Mouse (Mus musculus) embryonic fibroblast, embryonic 13.5 days (primary cell): Measurements from ENCODE around the gene Nfib. TPM values are rescaled to one million over a fixed set of nuclear protein-coding genes. Genes with fewer than 3 reads are reported as not detected.
A peak's percentile ranks its signal among the peaks of the same experiment; 100 is the strongest.

Experiments used
- H3K27ac ChIP-seq: 2 replicates; pipeline ENCODE4 v1.5.1; 2012; ENCODE audit warnings: low read length, control low read depth, inconsistent platforms; ENCODE audit not compliant: insufficient read depth
- H3K4me1 ChIP-seq: 2 replicates; pipeline ENCODE4 v1.6.1; 2011; ENCODE audit warnings: low read length; ENCODE audit not compliant: control insufficient read depth, insufficient read depth
- H3K4me3 ChIP-seq: 2 replicates; pipeline ENCODE4 v1.5.1; 2011; ENCODE audit warnings: mild to moderate bottlenecking, control low read depth, low read length; ENCODE audit not compliant: insufficient read depth
- CTCF ChIP-seq: IDR thresholded peaks from 2 replicates; pipeline ENCODE4 v1.5.1; 2011; ENCODE audit warnings: mild to moderate bottlenecking, control low read depth, low read length, moderate library complexity, borderline replicate concordance; ENCODE audit not compliant: insufficient read depth
- POLR2A ChIP-seq: IDR thresholded peaks from 2 replicates; pipeline ENCODE4 v1.6.1; 2011; ENCODE audit warnings: low read depth, mild to moderate bottlenecking, control low read depth, low read length, moderate library complexity
- polyA plus RNA-seq: library from polyadenylated mRNA; stranded (reverse); fragments of >200 nt; gene quantifications from 2 replicates; pipeline ENCODE4 v1.2.4, GENCODE M21; 2011; ENCODE audit warnings: low read depth; ENCODE audit not compliant: missing spikeins, insufficient read length

The Nfib gene
- polyA plus RNA-seq, 1 experiment = 69.5 TPM

DNA sequence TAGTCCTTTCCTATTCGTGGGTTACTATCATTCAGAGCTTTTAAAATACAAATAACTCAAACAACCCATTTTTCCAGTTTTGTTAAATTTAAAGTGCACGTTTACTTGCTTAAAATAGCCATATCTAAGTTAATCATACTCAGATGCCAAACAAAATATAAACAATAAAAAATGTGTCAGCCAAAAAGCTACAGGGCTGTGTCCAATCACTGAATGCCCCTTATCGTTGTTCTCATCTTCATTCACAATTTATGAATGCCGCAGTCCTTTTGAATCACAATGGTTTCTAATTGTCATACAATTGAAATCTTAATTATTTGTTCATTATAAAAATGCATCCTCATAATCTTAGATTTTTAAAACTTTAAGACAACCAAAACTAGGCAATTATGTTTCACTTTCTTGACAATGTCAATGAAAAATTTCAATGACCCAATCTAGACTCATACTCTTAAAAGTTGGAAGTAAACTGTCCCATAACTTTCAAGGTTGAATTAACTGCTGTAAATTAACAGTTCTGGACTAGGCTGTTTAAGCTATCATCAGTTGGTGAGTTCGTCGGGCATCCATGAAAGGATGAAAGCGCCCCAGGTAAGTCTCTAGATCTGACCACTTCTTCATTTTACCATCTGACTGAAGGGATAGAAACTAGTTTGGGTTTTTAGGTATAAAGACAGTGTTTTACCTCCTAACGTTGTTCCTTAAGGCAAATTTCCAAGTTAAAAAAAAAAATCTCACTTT lies 202.1 kb downstream of the Nfib start:
- peaks cover 5% of the 10 kb centered on the region; the same call in 1 of the 2 replicates for H3K4me1 ChIP-seq
- peak overlapping the region; percentile 96 for H3K4me3 ChIP-seq
- H3K27ac ChIP-seq = 0 out of 2 replicates have a peak overlapping the region, but pooled peaks have one; percentile 87
- TF ChIP-seq CTCF = no peak
- TF ChIP-seq POLR2A = no peak

DNA sequence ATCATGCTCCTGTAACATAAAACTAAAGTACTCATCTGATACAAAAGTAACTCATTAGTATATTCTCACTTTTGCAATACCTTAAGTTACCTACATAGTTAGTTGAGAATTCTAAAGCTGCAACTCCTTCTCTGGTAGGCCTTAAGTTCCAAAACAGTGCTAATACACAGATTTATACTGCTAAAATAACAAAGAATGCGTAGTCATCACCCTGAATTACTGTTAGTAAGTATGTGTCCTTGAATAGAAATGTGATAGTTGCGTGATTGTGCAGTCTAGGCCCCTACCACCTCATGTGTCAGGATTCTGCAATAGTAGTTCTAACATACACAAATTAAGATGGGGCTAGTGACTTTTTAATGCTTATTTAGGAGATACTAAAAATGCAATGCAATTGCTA lies 202.9 kb downstream of the Nfib start:
- Histone ChIP-seq H3K4me1 (peaks cover 5% of the 10 kb centered on the region; the same call in 1 of the 2 replicates), H3K27ac (no peak overlapping the region)
- TF ChIP-seq POLR2A = no peak
- TF ChIP-seq CTCF = no peak

DNA sequence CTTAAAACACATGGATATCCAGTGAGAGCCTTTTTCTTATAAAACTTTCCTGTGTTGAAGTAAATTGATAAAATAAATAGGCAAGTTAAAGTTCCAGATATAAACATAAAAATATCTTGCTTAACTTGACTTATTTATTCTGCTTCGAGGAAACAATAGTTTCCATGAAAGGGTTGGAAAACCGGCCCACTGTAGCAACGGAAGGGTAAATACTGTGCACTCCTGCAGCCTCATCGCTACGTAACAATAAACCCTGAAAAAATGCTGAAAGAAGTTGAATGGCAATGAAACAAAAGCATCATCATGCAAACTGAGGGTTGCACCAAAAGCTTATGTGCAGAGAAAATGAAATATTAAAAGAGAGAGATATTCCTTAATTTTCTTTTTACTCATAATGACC lies 203.5 kb downstream of the Nfib start:
- H3K4me3 ChIP-seq = peak overlapping the region; percentile 34
- H3K4me1 ChIP-seq = peaks cover 5% of the 10 kb centered on the region; the same call in 1 of the 2 replicates
- TF ChIP-seq CTCF (no peak), POLR2A (no peak)
- H3K27ac ChIP-seq = no peak overlapping the region

More for the DNA sequence above, 202.9 kb downstream of the Nfib start:
- H3K4me3 ChIP-seq = peak overlapping the region; percentile 31

DNA sequence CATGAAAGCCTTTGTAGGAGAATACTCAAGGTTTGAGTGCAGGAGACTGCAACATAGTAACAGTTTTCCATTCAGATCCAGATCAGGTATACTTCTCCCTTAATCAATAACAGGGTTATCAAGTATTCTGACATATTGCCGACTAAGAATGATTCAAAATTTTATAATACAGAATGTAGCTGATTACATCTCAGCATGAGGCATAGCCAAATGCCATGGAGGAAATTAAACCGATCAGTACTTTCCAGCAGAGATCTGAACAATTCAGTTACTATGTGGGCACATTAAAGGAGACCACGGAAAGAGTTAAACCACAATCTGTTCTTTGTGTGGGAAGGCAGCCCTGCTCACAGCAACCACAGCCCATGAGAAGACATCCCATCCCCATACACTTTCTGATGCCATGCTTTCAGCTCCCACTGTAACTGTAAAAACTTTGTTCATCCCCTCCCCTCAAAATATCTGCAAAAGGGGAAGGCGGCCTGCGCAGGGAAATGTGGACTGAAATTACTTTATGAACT lies 204.9 kb downstream of the Nfib start:
- TF ChIP-seq CTCF = no peak
- no peak for TF ChIP-seq POLR2A
- 0 out of 2 replicates have a peak overlapping the region, but pooled peaks have one; percentile 21 for H3K27ac ChIP-seq
- peaks cover 5% of the 10 kb centered on the region; the same call in 1 of the 2 replicates for H3K4me1 ChIP-seq
- H3K4me3 ChIP-seq = peak overlapping the region; percentile 12; the same call in 1 of the 2 replicates

DNA sequence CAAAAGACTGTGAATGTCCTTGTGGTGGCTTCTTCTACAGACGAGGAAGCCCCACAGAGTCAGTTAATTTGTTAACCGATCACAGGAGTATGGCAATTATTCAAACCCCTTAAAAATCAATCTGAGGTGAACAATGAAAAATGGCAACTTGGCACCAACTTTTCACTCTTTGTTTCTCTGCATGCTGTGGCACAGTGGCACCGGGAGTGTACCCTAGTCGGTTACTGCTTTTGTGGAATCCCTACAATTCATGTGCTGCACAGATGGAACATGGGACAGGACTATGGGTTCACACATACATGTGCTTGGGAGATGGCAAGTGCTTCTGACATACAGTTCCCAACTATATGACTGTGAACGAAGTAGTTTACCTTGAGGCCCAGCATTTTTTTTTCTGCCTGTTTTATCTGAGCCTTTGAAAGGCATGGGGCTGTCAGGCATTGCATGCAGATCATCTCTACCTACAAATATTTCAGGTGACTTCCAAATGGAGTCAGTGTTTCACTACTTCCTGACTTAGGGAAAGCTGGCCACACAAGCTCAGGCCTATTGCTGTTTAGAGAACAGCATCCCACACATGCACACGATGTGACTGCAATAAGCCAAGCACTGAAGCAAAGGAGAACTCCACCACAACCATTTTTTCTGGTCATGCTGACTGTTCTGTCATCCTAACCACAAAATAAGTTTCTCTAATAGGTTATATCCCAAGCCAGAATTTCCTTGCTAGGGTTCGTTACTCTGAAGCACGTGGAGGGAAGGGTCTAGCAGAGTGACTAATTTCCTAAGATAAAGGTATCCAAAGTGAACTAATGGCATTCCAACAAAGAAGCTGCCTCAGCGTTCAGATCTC lies 205.6 kb downstream of the Nfib start:
- TF ChIP-seq POLR2A = no peak
- no peak for TF ChIP-seq CTCF
- peaks cover 5% of the 10 kb centered on the region; the same call in 1 of the 2 replicates for H3K4me1 ChIP-seq
- H3K4me3 ChIP-seq = no peak overlapping the region
- H3K27ac ChIP-seq = 0 out of 2 replicates have a peak overlapping the region, but pooled peaks have one; percentile 21

DNA sequence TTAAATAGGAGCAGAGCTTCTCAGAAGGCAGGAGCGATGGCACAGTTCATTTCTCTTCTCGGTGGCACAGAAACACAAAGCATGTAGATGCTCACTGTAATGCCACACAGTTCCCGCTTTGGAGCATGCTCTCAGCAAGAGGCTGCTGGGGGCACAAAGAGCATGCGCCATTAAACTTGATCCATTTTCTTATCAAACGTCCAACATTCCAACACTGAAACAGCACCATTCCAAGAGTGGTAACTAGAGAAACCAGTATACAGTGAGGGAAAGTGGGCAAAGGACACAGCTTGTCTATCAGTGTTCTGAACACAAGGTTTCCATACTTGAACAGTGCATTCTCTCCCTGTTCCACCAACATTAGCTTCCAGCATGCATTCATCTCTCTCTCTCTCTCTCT lies 206.3 kb downstream of the Nfib start:
- H3K4me3 ChIP-seq = no peak overlapping the region
- peaks cover 5% of the 10 kb centered on the region; the same call in 1 of the 2 replicates for H3K4me1 ChIP-seq
- H3K27ac ChIP-seq = no peak overlapping the region
- TF ChIP-seq POLR2A (no peak), CTCF (no peak)

DNA sequence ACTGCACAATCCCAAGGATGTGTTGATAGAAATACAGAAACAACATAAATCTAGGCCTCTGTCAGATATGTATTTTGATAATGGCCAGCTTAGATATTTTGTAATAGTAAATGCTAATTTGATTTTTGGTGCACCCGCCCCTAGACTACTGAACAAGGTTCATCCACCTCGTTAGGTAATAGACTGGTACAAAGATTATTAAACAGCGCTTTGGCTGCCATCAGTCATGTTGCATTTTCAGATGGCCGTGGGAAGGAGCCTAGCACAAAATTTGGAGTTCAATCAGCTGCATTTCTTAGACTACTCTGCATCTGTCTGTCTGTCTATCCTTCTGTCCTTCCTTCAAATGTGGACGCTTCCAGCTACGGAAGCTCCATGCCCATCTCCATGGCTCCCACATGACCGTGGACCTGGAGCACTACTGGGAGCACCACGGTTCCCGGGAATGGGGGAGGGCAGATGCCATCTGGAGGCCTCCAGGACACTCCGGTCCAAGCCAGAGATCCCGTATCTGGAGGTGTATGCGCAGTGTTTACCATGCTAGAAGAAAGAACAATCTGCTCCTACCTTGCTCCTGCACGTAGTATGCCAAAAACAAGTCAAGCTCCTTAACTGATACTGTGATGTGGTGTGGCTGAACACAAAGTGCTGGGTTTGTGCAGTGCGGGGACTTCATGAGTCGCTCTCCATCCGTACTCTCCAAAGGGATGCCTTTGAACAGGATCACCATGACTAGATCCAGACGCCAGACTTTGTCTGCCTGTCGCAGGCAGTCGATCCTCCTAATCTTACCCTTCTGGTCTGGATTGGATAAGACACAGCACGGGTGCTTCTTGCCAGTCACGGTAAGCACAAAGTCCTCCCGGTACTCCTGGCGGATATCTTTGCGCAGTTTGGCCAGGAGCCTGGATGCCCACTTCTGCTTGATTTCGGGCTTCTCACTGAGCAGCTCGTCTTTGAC lies 207.6 kb downstream of the Nfib start:
- TF ChIP-seq POLR2A = no peak
- no peak for TF ChIP-seq CTCF
- Histone ChIP-seq H3K4me3 (no peak overlapping the region), H3K27ac (no peak overlapping the region), H3K4me1 (peaks cover 5% of the 10 kb centered on the region; the same call in 1 of the 2 replicates)

DNA sequence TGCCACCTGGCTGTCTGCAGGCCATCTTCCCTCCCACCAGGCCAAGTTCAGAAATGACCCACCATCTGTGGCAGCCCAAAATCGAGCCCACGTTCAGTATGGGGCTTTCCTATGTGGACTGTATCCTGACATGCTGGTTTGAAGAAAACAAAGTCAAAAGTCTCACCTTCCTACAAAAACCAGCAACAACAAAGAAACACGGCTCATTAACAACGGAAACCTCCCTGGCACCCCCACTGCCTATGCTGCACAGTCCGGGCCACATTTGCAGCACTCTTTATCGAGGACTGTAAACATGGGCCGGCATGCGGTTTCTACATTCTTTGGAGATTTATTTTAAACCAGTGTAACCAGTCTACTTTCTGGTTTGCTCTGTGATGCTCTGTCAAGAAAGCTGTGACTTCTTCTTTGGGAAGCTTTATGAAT lies 208.4 kb downstream of the Nfib start:
- peaks cover 5% of the 10 kb centered on the region; the same call in 1 of the 2 replicates for H3K4me1 ChIP-seq
- TF ChIP-seq CTCF = no peak

DNA sequence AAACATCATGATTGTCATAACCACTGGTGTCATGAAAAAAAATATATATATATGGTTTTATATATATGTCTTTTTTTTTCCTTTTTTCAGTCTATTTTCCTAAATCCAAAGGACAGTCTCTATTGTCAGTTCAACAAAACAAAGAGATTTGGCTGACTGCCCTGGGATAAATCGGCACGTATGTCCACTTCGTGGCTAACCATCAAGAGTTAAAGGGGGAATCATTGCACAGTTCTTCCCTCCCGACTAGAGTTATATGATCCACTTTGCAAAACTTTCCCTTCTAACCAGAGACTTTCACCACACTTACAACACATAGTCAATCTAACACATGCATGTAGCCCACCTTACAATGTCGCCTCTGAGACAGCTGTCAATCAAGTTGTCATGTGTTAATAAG lies 209.2 kb downstream of the Nfib start:
- no peak for TF ChIP-seq CTCF
- no peak for TF ChIP-seq POLR2A
- Histone ChIP-seq H3K4me3 (no peak overlapping the region), H3K27ac (no peak overlapping the region), H3K4me1 (peaks cover 5% of the 10 kb centered on the region; the same call in 1 of the 2 replicates)

More for the DNA sequence above, 208.4 kb downstream of the Nfib start:
- H3K27ac ChIP-seq = no peak overlapping the region
- H3K4me3 ChIP-seq = no peak overlapping the region
